Mouse (Mus musculus) right cerebral cortex, adult 18-20 months (tissue): Measurements from ENCODE around the gene Mcf2.

Source experiments
- DNase-seq: peaks from one replicate; pipeline ENCODE4 v3.0.0; 2022; ENCODE audit warnings: mixed read lengths

Mcf2 gene

GRCm38 (mm10) chrX:60178744-60179458 is at the start of gene Mcf2:
Mcf2 (minus strand) TSS chrX:60179089.
- no peak for DNase-seq

- DNase-seq, result no peak
These were observed 8.8 kb upstream of the Mcf2 start for GRCm38 (mm10) chrX:60187726-60188125.

- DNase-seq, result no peak
These were observed 3.7 kb upstream of the Mcf2 start for GRCm38 (mm10) chrX:60182611-60183010.

GRCm38 (mm10) chrX:60178025-60178743 is 705 bp downstream of the Mcf2 start:
- no peak for DNase-seq

DNA sequence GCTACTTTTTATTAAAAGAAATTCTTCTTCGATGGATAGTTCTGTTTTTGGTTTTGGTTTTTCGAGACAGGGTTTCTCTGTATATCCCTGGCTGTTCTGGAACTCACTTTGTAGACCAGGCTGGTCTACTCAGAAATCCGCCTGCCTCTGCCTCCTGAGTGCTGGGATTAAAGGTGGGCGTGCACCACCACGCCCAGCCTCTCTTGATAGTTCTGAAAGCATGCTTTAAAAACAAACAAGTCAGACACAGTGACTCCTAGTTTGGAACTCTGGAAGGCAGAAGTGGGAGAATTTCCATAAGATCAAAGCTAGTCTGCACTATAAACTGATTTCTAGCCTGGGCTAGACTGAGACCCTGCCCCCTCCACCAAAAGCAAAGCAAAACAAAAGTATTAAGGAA is 8.8 kb downstream of the Mcf2 start:
- DNase-seq, result no peak

DNA sequence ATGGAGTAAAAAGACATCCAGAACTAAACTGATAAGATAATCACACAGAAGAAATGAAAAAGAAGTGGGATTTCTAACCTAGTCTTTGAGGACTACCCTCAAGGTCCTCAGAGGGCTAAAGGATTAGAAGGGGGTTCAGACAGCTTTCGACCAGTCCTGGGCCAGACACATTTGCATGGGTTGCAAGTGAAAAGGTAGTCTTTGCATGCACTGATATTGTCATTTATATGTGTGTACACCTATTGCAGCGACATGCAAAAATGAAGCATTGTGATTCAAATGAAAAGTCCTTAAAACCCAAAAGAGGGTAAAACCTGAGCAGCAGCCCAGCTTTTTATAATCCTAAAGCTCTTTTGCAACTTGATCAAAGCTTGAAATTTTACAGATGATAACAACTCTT is 9.4 kb downstream of the Mcf2 start:
- DNase-seq, result no peak

- DNase-seq, result no peak
These were observed 10.1 kb downstream of the Mcf2 start for GRCm38 (mm10) chrX:60168796-60169195.

DNA sequence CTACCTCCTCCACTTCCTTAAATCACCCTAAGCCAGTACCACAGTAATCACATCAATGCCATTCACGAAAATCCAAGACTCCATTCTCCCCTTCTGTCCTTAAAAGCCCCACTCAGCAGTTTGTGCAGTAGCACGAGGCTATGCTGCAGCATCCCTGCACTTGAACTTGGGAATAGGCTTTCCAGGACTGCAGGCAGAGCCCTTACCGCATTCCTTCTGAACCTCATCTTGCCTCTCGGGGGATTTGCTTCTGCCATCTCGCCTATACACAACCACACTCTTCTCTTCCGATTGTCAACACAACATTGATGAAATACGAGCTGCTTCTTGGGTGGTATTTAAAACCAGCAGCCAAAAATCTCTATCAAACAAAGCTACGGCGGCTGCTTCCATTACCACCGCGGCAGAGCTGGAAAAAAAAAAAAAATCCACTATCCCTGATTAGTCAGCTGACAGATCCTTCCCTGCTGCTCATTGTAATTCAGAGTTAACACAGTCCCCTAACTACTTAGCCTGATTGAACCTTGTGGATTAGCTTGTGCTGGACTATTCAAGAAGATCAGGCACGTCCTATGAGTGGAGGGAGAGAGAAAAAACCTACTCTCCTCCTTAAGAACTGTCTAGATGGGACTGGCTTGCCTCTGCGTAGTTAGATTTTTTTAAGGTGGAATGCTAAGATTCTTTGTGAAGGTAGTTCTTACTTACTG is 31.5 kb downstream of the Mcf2 start:
- peak; percentile 11 for DNase-seq

DNA sequence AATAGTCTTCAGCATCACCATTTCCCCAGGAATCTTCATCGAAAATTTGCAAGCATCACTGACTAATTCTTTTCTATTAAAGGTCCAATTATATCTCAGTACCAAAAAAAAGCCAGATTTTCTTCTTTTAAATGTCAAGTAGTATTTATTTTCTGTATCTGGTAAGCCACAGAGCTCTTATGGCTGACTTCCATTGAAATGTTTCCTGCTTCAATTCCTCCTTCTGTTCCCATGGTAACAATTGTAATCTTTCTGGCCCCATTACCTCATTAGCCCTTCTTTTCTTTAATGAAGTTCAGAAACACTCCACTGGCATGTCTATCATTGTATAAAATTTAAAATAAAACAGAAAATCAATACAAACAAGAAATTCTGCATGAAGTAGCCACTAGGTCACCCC is 103.5 kb downstream of the Mcf2 start:
- no peak for DNase-seq

- no peak for DNase-seq
These were observed 123.7 kb downstream of the Mcf2 start for GRCm38 (mm10) chrX:60055185-60055584.

DNA sequence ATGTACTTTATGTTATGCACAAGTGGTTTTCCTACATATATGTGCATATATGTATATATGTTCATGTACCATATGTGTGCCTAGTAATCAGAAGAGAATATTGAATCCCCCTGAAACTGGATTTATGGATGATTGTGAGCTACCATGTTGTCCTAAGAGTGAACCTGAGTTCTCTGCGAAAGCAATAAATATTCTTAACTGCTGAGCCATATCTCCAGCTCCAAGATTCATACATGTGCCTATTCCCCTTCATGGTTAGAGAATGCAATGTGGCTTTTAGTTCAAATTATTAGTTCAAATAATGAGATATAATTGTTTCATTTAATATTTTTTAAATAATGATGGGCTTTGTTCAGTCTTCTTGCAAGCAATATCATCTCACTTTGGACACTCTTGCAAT is 124.1 kb downstream of the Mcf2 start:
- no peak for DNase-seq

DNA sequence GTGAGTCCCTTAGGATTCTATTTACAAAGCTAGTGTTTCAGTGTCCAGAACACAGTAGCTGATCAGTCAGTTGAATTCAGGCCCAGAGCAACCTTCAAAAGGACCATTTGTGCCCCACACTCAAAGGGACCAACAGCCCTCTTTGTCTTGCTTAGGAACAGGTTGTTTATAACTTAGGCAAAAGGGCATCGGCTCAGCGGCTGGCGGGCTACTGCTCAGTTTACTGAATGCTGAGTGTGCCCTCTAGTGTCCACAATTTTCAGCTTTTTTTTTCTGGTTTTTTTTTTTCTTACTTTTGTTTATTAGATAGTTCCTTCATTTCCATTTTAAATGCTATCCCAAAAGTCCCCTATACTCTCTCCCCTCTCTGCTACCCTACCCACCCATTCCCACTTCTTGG is 152.2 kb downstream of the Mcf2 start:
- DNase-seq, result peak; percentile 8

DNA sequence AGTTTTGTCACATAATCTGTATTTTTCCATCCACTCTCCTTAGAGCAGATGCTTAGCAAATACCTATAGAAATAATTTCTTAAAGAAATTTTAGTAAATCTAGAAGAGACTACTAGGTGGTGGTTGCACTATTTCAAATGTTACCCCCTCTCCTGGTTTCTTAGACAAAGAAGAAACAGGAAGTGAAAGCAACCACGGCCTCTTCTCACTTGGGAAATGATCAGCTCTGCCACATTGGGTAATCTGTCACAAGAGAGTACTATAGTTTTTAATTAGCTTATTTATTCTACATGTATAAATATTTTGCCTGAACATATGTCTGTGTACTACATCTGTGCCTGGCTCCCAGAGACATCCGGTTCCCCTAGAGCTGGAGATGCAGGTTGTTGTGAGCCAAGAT is 157.3 kb downstream of the Mcf2 start:
- DNase-seq, result no peak

DNA sequence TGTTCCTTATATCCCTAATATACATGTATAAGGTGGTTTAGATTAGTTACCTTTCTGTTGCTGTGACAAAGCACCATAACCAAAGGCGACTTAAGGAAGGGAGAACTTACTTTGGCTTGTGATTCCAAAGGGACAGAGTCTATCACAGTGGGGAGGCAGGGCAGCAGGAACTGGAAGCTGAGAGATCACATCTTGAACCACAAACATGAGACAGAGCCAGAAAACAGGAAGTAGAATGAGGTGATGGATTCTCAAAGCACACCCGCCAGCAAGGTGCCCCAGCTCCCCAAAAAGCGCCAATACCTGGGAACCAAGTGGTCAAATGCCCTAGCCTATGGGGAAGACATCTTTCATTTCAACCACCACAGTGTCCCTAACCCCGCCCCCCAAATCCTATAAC is 157.9 kb downstream of the Mcf2 start:
- no peak for DNase-seq

DNA sequence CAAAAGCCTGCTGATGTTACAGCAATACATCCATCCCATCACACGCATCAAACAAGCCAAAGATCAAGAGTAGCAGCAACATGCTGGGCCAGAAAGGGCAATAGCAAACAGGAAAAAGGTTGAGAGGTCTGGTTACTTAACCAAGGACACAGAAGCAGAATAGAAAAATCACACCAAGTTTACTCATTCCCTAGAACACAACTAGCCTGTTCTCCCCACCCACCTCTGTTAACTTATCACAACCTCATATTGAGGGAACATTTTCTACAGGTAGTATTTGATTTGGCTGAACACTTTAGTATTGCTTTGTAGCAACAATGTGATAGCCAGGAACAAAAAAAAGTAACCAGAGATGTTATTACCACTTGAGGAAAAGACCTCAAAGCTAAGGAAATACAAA is 164.3 kb downstream of the Mcf2 start:
- no peak for DNase-seq

DNA sequence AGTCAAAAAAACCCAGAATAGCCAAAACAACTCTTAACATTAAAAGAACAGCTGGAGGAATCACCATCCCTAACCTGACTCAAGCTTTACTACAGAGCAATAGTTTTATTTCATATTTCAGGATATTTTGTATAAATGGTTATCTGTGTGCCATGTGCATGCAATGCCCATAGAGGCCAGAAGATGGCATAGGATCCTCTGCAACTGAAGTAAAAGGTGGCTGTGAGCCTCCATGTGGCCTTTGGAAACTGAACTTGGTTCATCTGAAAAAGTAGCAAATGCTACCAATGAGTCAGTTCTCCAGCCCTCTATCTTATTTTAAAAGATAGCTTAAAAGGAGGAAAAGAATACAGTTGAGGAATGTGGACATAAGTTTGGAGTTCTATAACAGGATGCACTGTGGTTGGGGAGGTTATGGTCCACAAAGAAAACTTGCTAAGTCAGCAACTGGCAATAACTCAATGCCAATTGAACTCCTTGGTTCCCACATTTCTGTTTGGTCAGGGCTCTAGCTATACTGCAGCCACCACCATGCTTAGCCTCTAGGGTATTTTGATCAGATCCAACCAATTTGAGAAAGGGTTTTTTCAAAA is 165.7 kb downstream of the Mcf2 start:
- peak; percentile 10 for DNase-seq
